Mouse (Mus musculus) kidney, adult 9 months (tissue): ENCODE measurements around the gene Zbtb20.

Source experiments
- DNase-seq: peaks from one replicate; pipeline ENCODE4 v3.0.0; 2022

Gene Zbtb20

GRCm38 (mm10) chr16:43668294-43668693 is 792.6 kb downstream of the Zbtb20 start:
- no peak for DNase-seq

DNA sequence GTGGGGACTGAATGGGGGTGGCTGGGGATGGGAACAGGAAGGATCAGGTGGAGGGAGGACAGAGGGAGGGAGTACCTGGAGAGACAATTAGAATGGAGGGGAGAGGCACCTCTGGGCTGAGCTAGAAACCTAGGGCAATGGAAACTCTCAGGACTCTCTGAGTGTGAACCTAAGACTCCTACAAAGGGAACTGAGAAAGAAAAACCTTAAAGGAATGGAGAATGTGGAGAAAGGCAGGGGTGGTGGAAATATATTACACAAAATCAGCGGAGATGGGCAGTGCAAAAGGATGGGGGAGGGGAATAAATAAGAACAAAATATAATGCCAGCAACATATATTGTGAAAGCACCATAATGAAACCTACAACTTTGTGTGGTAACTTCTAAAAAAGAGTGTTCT is 796.3 kb downstream of the Zbtb20 start:
- no peak for DNase-seq

- DNase-seq: no peak
Observed at GRCm38 (mm10) chr16:43672697-43673096, 797.0 kb downstream of the Zbtb20 start.

DNA sequence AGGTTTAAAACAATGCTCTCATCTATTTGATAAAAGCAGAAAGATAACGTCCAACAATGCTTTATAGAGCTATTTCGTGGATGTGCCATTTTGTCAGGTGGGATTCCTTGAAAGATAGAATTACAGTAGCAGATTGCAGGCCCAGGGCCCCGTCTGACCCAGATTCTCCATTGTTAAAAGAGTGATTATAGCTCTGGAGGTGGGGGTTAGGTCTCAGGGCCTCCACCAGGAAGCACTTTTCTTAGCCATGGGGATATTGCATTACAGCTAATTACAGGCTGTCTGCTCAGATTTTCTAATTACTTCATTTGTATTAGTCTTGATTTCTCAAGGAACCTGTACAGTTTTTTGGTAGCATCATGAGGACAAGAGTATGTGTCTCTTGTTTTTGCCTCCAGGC is 798.7 kb downstream of the Zbtb20 start:
- no peak for DNase-seq

DNA sequence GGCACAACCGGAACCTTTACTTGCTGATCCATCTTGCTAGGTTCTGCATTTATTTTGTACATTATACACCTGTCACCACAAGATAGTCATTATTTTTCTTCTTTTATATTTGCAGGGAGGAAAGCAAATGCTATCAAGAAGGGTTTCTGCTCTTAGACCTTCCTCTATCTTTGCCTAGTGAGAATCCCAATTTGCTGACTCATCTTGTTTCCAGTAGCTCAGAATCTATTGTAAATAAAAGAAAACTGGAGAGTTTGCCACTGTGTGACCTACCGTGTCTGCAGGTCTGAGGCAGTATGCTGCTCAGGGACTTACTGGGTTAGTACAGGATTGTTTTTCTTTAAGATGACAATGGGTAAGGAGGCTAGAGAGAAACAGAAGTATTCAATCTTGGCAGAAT is 812.3 kb downstream of the Zbtb20 start:
- no peak for DNase-seq

DNA sequence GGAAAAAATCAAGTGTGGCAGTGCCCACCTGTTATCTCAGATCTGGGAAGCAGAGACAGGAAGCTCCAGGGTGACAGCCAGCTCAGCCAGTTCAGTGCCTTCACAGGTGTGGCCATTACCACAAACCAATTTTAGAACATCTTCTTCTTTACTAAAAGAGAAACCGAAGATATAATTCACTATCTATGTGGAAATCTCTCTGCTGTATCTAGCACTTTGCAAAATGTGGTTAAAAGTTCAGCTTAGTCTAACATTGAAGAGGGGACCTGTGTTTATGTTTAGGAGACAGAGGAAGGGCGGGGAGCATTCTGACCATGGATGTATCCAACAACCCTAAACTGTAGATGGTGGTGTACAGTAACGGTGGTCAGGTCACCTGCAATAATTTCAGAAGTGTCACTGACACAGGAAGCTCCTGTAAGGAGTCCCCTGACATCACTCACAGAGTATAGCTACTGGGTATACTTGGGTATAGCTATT is 814.6 kb downstream of the Zbtb20 start:
- DNase-seq: no peak

- DNase-seq: no peak
Observed at GRCm38 (mm10) chr16:43690912-43691311, 815.2 kb downstream of the Zbtb20 start.

GRCm38 (mm10) chr16:43691741-43692140 is 816.1 kb downstream of the Zbtb20 start:
- no peak for DNase-seq
